Mouse (Mus musculus): ENCODE results near the gene Atp5g2. TPM values are rescaled to one million over a fixed set of nuclear protein-coding genes. Genes with fewer than 3 reads are reported as not detected.

Gene Atp5g2
- 18.4 and 237 TPM in 2 replicates for polyA plus RNA-seq (2012; ENCODE audit: low replicate concordance)

GRCm38 (mm10) chr15:102672215-102673071 lies at the start of gene Atp5g2:
TSS of gene Atp5g2 (minus strand) at chr15:102672352.

GRCm38 (mm10) chr15:102624970-102625686 lies 47.0 kb downstream of the Atp5g2 start, which contains the start of the genes Gm28047 and Atf7:
TSS of gene Gm28047 (minus strand) at chr15:102625067.
TSS of gene Atf7 (minus strand) at chr15:102625464.

Other genes with a start within 250 kb of the Atp5g2 start
- gene Amhr2, start 227.0 kb downstream of the Atp5g2 start, polyA plus RNA-seq (2012; ENCODE audit: low replicate concordance): not detected in 2 replicates
- gene Prr13, start 213.3 kb downstream of the Atp5g2 start, polyA plus RNA-seq (2012; ENCODE audit: low replicate concordance): 46.5 and 443 TPM in 2 replicates
- 134 and 647 TPM in 2 replicates for gene Pcbp2, start 201.8 kb downstream of the Atp5g2 start, polyA plus RNA-seq (2012; ENCODE audit: low replicate concordance)
- gene Gm10337, start 168.6 kb downstream of the Atp5g2 start, polyA plus RNA-seq (2012; ENCODE audit: low replicate concordance): not detected in 2 replicates
- 0.99 and 1.2 TPM in 2 replicates for gene Map3k12, start 155.3 kb downstream of the Atp5g2 start, polyA plus RNA-seq (2012; ENCODE audit: low replicate concordance)
- 79.5 and 91.5 TPM in 2 replicates for gene Tarbp2, start 154.2 kb downstream of the Atp5g2 start, polyA plus RNA-seq (2012; ENCODE audit: low replicate concordance)
- 0.91 and 1.0 TPM in 2 replicates for gene Npff, start 147.4 kb downstream of the Atp5g2 start, polyA plus RNA-seq (2012; ENCODE audit: low replicate concordance)
- gene Gm28047, start 47.3 kb downstream of the Atp5g2 start, polyA plus RNA-seq (2012; ENCODE audit: low replicate concordance): 1.6 TPM in 1 of 2 replicates, not detected in the other
- gene Atf7, start 46.9 kb downstream of the Atp5g2 start, polyA plus RNA-seq (2012; ENCODE audit: low replicate concordance): 12.2 and 15.7 TPM in 2 replicates
- gene Calcoco1, start 49.8 kb upstream of the Atp5g2 start, polyA plus RNA-seq (2012; ENCODE audit: low replicate concordance): 9.7 and 15.0 TPM in 2 replicates
- not detected in 2 replicates for gene Hoxc13, start 248.8 kb upstream of the Atp5g2 start, polyA plus RNA-seq (2012; ENCODE audit: low replicate concordance)

Data from leukemia stem cell, adult 10-12 weeks (primary cell).